Mouse (Mus musculus) megakaryocyte, embryonic 14.5 days (primary cell): ENCODE measurements around the gene Gstt2. TPM values are rescaled to one million over a fixed set of nuclear protein-coding genes. Genes with fewer than 3 reads are reported as not detected.

Experiments used
- H3K27me3 ChIP-seq: replicated peaks from 2 replicates; pipeline ENCODE3; 2012; ENCODE audit warnings: inconsistent platforms
- H3K36me3 ChIP-seq: replicated peaks from 2 replicates; pipeline ENCODE3; 2012; ENCODE audit warnings: low read length, inconsistent platforms, mixed read lengths
- H3K4me1 ChIP-seq: 2 replicates; pipeline ENCODE4 v1.6.1; 2012; ENCODE audit warnings: inconsistent platforms
- H3K4me3 ChIP-seq: replicated peaks from 2 replicates; pipeline ENCODE3; 2012; ENCODE audit warnings: moderate library complexity, mild to moderate bottlenecking, inconsistent platforms
- H3K9me3 ChIP-seq: 2 replicates; pipeline ENCODE4 v1.6.1; 2012; ENCODE audit warnings: inconsistent platforms
- FLI1 ChIP-seq: IDR thresholded peaks from 2 replicates; pipeline ENCODE4 v1.6.1; 2012; ENCODE audit warnings: low read length, inconsistent platforms, mixed read lengths
- GATA1 ChIP-seq: IDR thresholded peaks from 3 replicates; pipeline ENCODE4 v1.6.1; 2012; ENCODE audit warnings: mixed read lengths, low read length, inconsistent platforms, borderline replicate concordance
- polyA plus RNA-seq: library from polyadenylated mRNA; stranded (reverse); fragments of >175 nt; gene quantifications from 2 replicates; pipeline ENCODE4 v1.2.3, GENCODE M21; 2012; ENCODE audit warnings: low replicate concordance; ENCODE audit not compliant: insufficient read depth

The Gstt2 gene
- polyA plus RNA-seq, 1 experiment: 2.3 TPM

DNA sequence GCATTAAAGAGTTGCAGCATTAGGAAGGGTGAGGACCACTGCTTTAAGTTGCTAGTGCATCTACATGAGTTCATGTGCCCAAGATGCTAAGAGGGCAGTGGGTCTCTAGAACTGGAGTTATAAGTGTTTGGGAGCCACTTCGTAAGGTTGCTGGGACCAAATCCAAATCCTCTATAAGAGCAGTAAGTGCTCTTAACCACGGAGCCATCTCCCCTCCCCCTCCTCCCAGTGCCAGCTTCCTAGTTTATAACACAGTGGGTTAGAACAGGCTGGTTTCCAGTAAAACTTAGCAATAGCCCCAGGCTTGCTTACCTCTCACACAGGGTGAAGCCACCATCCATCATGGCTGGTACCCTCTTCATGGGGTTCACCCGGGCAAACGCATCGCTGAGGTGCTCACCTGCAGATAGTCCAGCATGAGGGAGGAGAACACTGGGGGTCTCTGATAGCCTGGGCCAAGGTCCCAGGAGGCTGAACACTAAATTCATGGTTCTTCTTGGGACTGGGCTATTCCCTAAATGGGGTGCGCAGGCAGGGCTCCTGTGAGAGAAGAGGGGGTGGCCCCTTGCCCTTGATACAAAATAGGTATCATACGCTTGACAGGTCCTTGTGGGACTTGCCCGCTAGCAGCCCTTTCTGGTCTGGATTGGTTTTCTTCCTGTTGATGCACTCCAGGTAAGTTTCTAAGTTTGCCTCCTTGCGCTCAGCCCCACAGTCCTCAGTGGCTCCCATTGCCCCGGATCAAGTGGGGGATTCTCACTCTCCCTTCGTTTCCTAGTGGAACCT lies 40.3 kb downstream of the Gstt2 start:
- TF ChIP-seq GATA1 (no peak), FLI1 (no peak)
- Histone ChIP-seq H3K36me3 (no peaks in the 10 kb centered on the region), H3K4me3 (peak overlapping the region; percentile 94), H3K9me3 (no peaks in the 10 kb centered on the region; the same call in 1 of the 2 replicates), H3K4me1 (peaks cover 48% of the 10 kb centered on the region), H3K27me3 (peaks cover 52% of the 10 kb centered on the region)

DNA sequence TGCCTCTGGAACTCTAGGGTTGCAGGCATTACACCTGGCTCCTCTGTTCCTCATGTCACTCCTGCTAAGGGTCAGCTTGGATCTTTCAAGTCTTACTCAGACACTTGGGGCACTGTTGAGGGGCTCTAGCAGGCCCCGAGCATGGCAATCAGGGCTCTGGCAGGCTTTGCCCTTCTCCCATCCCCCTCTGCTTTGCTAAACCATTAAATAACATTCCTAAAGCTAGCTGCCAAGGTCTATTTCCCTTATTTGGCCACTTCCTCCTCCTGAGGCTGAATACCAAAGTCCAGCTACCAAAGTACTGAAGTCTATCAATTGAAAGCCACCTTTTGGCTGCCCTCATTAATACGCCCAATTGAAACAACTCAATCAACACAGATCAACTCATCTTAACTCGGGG lies 42.3 kb downstream of the Gstt2 start:
- H3K4me3 ChIP-seq: peak overlapping the region; percentile 14
- TF ChIP-seq GATA1 (no peak), FLI1 (no peak)
- no peaks in the 10 kb centered on the region; the same call in 1 of the 2 replicates for H3K9me3 ChIP-seq
- H3K27me3 ChIP-seq: peaks cover 42% of the 10 kb centered on the region
- H3K36me3 ChIP-seq: no peaks in the 10 kb centered on the region
- peaks cover 54% of the 10 kb centered on the region for H3K4me1 ChIP-seq

DNA sequence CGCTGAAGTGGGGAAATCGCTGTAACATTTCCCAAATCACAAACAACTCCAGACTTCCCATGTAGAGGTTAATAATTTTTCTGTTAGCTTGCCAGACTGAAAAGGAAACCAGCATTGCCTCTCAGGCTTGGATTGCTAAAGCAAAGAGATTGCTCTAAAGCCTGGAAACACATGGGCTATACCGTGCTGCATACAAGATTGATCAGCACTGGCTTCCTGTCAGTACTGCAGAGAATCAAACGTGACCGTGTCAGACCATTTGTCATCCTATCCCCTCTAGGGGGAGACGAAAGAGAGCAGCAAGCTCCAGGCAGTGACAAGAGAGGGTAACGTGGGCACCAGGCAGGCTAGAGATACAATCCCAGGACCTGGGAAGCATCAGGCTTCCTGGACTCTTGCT lies 46.5 kb downstream of the Gstt2 start:
- Histone ChIP-seq H3K9me3 (no peaks in the 10 kb centered on the region), H3K36me3 (no peaks in the 10 kb centered on the region), H3K4me1 (peaks cover 25% of the 10 kb centered on the region), H3K4me3 (no peak overlapping the region), H3K27me3 (peaks cover 31% of the 10 kb centered on the region)
- TF ChIP-seq GATA1 (no peak), FLI1 (no peak)

DNA sequence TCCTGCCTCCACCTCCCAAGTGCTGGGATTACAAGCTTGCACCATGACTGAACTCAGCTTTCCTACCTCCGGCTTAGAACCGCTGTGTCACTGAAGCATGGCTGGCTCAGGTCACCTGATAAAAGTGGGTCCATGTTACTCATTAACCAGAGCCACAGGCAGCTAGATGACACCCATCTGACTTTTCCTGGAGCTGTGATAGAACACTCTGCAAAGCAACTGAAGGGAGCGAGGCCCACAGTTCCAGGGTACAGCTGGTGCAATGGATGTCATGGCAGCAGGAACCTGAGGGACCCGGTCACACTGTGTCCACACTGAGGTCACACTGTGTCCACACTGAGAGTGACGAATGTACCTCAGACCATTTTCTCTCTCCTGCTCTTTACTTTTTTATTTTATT lies 47.4 kb downstream of the Gstt2 start:
- peaks cover 20% of the 10 kb centered on the region for H3K4me1 ChIP-seq
- no peaks in the 10 kb centered on the region for H3K9me3 ChIP-seq
- H3K27me3 ChIP-seq: peaks cover 31% of the 10 kb centered on the region
- H3K4me3 ChIP-seq: no peak overlapping the region
- no peaks in the 10 kb centered on the region for H3K36me3 ChIP-seq
- TF ChIP-seq FLI1 (no peak), GATA1 (no peak)

DNA sequence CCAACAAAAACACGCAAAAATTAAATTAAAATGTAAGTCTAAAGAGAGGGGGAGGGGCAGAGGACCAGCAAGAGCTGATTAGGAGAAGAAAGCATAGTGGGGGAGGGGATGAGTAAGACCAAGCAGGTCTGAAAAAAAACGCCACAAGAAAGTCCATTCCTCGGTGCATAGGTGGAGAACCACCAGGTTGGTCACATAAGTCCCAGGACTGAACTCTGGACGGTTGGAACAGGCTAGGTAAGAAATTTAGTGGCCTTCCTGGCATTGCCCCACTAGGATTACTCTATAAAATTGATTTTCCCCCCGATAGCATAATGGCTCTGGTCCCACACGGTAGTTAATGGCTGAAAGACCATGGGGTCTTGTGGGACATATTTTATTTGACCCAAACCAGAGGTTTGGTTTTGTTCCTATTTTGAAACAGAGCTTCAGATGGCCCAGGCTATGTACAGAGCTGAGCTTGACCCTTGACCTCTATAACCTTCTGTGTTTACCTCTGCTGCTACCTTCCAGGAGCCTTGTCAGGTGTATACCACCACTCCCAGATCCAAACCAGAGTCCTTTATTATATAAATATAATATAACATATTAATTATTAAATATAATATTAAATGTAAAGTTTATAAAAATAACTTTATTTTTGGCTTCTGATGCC lies 48.0 kb downstream of the Gstt2 start:
- peaks cover 18% of the 10 kb centered on the region for H3K4me1 ChIP-seq
- TF ChIP-seq GATA1 (no peak), FLI1 (no peak)
- no peaks in the 10 kb centered on the region for H3K9me3 ChIP-seq
- peaks cover 29% of the 10 kb centered on the region for H3K27me3 ChIP-seq
- H3K36me3 ChIP-seq: no peaks in the 10 kb centered on the region
- no peak overlapping the region for H3K4me3 ChIP-seq

DNA sequence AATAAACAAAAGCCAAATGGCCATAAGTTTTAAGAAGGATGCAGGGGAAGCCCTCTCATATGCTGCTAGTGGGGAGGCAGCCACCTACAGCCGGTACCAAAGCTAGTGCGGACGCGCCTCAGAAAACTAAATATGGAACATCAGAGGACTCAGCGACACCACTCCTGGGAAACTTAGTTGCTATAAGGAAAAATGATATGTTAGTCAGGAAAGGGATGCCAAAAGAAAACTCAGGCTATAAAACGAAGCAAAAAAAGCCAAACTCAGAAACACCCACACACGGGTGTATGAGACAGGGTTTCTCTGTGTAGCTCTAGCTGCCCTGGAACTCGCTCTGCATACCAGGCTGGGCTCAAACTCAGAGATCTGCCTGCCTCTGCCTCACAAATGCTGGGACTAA lies 48.9 kb downstream of the Gstt2 start:
- Histone ChIP-seq H3K4me1 (peaks cover 18% of the 10 kb centered on the region), H3K36me3 (no peaks in the 10 kb centered on the region), H3K27me3 (peaks cover 31% of the 10 kb centered on the region), H3K9me3 (no peaks in the 10 kb centered on the region), H3K4me3 (no peak overlapping the region)
- TF ChIP-seq GATA1 (no peak), FLI1 (no peak)

DNA sequence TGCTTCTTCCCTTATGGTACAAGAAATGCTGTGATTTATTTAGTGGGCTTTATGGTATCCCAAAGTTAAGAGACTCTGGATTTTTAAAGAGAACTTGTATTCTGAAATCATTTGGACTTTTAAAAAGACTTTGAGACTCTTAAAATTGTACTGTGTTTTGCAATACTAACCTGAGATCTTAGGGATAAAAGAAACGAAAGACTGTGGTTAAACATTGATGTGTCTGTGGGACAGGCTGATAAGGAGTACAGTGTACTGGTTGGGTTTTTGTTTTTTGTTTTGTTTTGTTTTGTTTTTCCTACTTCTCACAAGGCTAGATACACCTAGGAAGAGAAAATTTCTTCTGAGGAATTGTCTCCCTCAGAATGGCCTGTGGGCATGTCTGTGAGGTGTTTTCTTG lies 51.8 kb downstream of the Gstt2 start:
- no peak overlapping the region for H3K4me3 ChIP-seq
- peaks cover 32% of the 10 kb centered on the region for H3K27me3 ChIP-seq
- H3K36me3 ChIP-seq: no peaks in the 10 kb centered on the region
- peaks cover 13% of the 10 kb centered on the region for H3K4me1 ChIP-seq
- H3K9me3 ChIP-seq: no peaks in the 10 kb centered on the region
- TF ChIP-seq FLI1 (no peak), GATA1 (no peak)

Other genes starting within 250 kb of the Gstt2 start
- 4.5 and 13.7 TPM in 2 replicates for gene Ggt5, start 248.1 kb downstream of the Gstt2 start, polyA plus RNA-seq
- 0.17 TPM in 1 of 2 replicates, not detected in the other for gene Susd2, start 193.4 kb downstream of the Gstt2 start, polyA plus RNA-seq
- gene Cabin1, start 73.1 kb downstream of the Gstt2 start, polyA plus RNA-seq: 31.2 and 49.1 TPM in 2 replicates
- gene Ddt, start 64.0 kb downstream of the Gstt2 start, polyA plus RNA-seq: 51.1 and 91.0 TPM in 2 replicates
- not detected in 2 replicates for gene Gm20441, start 56.5 kb downstream of the Gstt2 start, polyA plus RNA-seq
- gene Gstt3, start 56.0 kb downstream of the Gstt2 start, polyA plus RNA-seq: 1.6 TPM in 1 of 2 replicates, not detected in the other
- gene Gstt1, start 38.8 kb downstream of the Gstt2 start, polyA plus RNA-seq: 44.0 and 52.9 TPM in 2 replicates
- gene Gstt4, start 14.9 kb downstream of the Gstt2 start, polyA plus RNA-seq: 0.10 TPM in 1 of 2 replicates, not detected in the other
- gene Mif, start 22.8 kb upstream of the Gstt2 start, polyA plus RNA-seq: 3,756 and 4,116 TPM in 2 replicates
- 1.2 and 44.8 TPM in 2 replicates for gene Derl3, start 56.0 kb upstream of the Gstt2 start, polyA plus RNA-seq
- gene Smarcb1, start 84.2 kb upstream of the Gstt2 start, polyA plus RNA-seq: 241 and 345 TPM in 2 replicates
- 113 and 164 TPM in 2 replicates for gene Chchd10, start 95.7 kb upstream of the Gstt2 start, polyA plus RNA-seq
- 0.19 TPM in 1 of 2 replicates, not detected in the other for gene Mmp11, start 99.1 kb upstream of the Gstt2 start, polyA plus RNA-seq
- gene Gm867, start 103.2 kb upstream of the Gstt2 start, polyA plus RNA-seq: not detected in 2 replicates
- gene Vpreb3, start 105.6 kb upstream of the Gstt2 start, polyA plus RNA-seq: not detected in 2 replicates
- not detected in 2 replicates for gene Gm5134, start 117.1 kb upstream of the Gstt2 start, polyA plus RNA-seq
- gene Zfp280b, start 195.2 kb upstream of the Gstt2 start, polyA plus RNA-seq: 0.64 and 3.0 TPM in 2 replicates